Mouse (Mus musculus) heart, embryonic 12.5 days (tissue): ENCODE data around the gene Serpinb7. TPM values are rescaled to one million over a fixed set of nuclear protein-coding genes. Genes with fewer than 3 reads are reported as not detected.

Source experiments
- ATAC-seq: fragments of 200-750 bp; cut with Nextera tagmentation; 2 replicates; pipeline ENCODE4 v1.8.0; 2017; ENCODE audit warnings: moderate TSS enrichment, moderate library complexity; ENCODE audit not compliant: insufficient number of reproducible peaks, low FRiP score
- H3K27ac ChIP-seq: fragments of 300-500 bp; sonication (generic); 2 replicates; pipeline ENCODE4 v1.5.1; 2016; ENCODE audit warnings: mild to moderate bottlenecking, moderate library complexity; ENCODE audit not compliant: poor library complexity, severe bottlenecking
- H3K27me3 ChIP-seq: fragments of 300-500 bp; sonication (generic); replicated peaks from 2 replicates; pipeline ENCODE4 v1.6.1; 2016; ENCODE audit warnings: mild to moderate bottlenecking, moderate library complexity
- H3K36me3 ChIP-seq: fragments of 300-500 bp; sonication (generic); 2 replicates; pipeline ENCODE4 v1.6.1; 2016; ENCODE audit warnings: mild to moderate bottlenecking, moderate library complexity
- H3K4me1 ChIP-seq: fragments of 300-500 bp; sonication (generic); replicated peaks from 2 replicates; pipeline ENCODE4 v1.6.1; 2016; ENCODE audit warnings: mild to moderate bottlenecking
- H3K4me2 ChIP-seq: fragments of 300-500 bp; sonication (generic); 2 replicates; pipeline ENCODE4 v1.6.1; 2016; ENCODE audit warnings: mild to moderate bottlenecking, moderate library complexity
- H3K4me3 ChIP-seq: fragments of 300-500 bp; sonication (generic); 2 replicates; pipeline ENCODE4 v1.5.1; 2016; ENCODE audit warnings: mild to moderate bottlenecking
- H3K9ac ChIP-seq: fragments of 300-500 bp; sonication (generic); 2 replicates; pipeline ENCODE4 v1.6.1; 2016; ENCODE audit warnings: mild to moderate bottlenecking, moderate library complexity
- H3K9me3 ChIP-seq: fragments of 300-500 bp; sonication (generic); replicated peaks from 2 replicates; pipeline ENCODE4 v1.6.1; 2016; ENCODE audit warnings: mild to moderate bottlenecking, moderate library complexity
- WGBS: fragments of 180-500 bp; shearing (Covaris S2); methylation state at CpG from one replicate; pipeline ENCODE4 v1.1.7; 2016; 5-methylcytosine and 5-hydroxymethylcytosine counted together
- polyA plus RNA-seq: library from polyadenylated mRNA; unstranded; fragments of >200 nt; fragmentation: Nextera tagmentation; extraction: Ambion mirVana; gene quantifications from 2 replicates; pipeline ENCODE4 v1.2.1, GENCODE M21; 2016

The Serpinb7 gene
- polyA plus RNA-seq, result not detected in 2 replicates

- Histone ChIP-seq H3K9me3 (no peaks in the 10 kb centered on the region), H3K36me3 (no peaks in the 10 kb centered on the region), H3K9ac (no peak within 1 kb of the TSS), H3K4me2 (no peak within 1 kb of the TSS), H3K4me1 (no peaks in the 10 kb centered on the region), H3K27ac (no peak within 1 kb of the TSS), H3K27me3 (no peaks in the 10 kb centered on the region), H3K4me3 (no peak within 1 kb of the TSS)
- no peak for ATAC-seq
- 71% methylated on average over 3 of the region's 3 CpGs for WGBS
Observed at GRCm38 (mm10) chr1:107399355-107399754, at the start of gene Serpinb7. TSS of gene Serpinb7 (plus strand) at chr1:107399655.

DNA sequence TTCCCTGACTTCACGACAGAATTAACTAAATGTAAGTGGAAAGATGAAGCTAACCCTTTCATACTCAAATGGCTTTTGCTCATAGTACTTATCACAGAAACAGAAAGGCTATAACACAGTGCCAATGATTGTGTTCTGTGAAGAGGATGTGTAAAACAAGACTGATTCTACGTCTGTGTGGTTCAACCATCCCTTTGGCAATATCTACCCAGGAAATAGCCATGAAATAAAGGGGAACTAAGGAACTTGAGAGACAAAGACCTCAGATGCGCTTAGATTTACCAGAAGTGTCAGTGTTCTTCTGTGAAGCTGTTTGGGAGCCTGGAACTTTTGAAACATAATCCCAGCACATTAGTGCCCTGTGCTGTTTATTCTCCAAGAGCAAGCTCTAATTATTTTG lies 49.1 kb upstream of the Serpinb7 start:
- no peaks in the 10 kb centered on the region for H3K36me3 ChIP-seq
- no peaks in the 10 kb centered on the region for H3K27me3 ChIP-seq
- no peaks in the 10 kb centered on the region for H3K9me3 ChIP-seq
- H3K4me3 ChIP-seq, result no peak overlapping the region
- no peak for ATAC-seq
- 0 out of 2 replicates have a peak, but pooled peaks cover 3% of the 10 kb centered on the region for H3K4me1 ChIP-seq
- no peak overlapping the region for H3K27ac ChIP-seq
- no peak overlapping the region for H3K9ac ChIP-seq
- no peak overlapping the region for H3K4me2 ChIP-seq
- WGBS, result 44% methylated on average over 3 of the region's 3 CpGs

DNA sequence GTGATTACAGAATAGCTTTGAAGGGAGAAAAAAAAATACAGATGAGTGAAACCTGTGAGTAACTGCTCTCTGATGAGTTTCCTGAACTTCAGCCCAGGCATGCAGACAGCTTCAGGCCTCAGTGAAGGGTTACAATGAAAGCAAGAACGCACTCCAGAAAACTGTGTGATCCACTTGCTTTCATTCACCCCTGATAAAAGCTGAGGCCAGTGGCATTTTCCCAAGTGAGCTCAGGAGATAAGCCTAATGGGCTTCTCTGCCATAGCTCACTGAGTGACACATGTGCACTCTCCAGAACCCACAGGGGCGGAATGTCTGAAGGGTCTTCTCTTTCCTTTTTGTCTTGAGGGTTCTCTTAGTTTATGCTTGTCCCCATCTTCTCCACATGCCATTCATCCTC lies 48.3 kb upstream of the Serpinb7 start:
- Histone ChIP-seq H3K4me1 (0 out of 2 replicates have a peak, but pooled peaks cover 3% of the 10 kb centered on the region), H3K9me3 (no peaks in the 10 kb centered on the region), H3K27me3 (no peaks in the 10 kb centered on the region), H3K4me2 (no peak overlapping the region), H3K27ac (no peak overlapping the region), H3K9ac (no peak overlapping the region), H3K36me3 (no peaks in the 10 kb centered on the region), H3K4me3 (no peak overlapping the region)
- no peak for ATAC-seq
- 24% methylated on average over 2 of the region's 2 CpGs for WGBS

GRCm38 (mm10) chr1:107353046-107353445 lies 46.4 kb upstream of the Serpinb7 start:
- Histone ChIP-seq H3K4me3 (no peak overlapping the region), H3K36me3 (no peaks in the 10 kb centered on the region), H3K9me3 (no peaks in the 10 kb centered on the region), H3K4me1 (0 out of 2 replicates have a peak, but pooled peaks cover 3% of the 10 kb centered on the region), H3K27ac (no peak overlapping the region), H3K4me2 (no peak overlapping the region), H3K9ac (no peak overlapping the region), H3K27me3 (no peaks in the 10 kb centered on the region)
- no peak for ATAC-seq
- 39% methylated on average over 3 of the region's 3 CpGs for WGBS

DNA sequence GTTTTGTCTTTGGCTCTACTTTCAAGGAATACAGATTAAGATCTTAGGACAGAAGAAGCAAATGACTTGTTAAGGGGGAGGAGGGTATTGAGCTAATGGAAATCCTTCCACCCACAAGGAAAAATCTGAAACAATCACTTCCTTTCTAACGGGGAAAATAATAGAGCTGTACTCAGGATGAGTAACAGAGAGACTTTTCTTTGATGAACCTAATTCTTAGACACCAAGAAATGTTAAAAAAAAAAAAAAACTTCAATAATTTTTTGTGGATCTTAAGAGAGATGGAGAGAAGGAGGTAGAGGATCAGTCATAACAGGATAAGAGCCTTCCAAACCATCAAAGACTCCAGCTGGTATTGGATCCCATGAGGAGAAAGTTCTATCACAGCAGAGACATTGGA lies 38.6 kb upstream of the Serpinb7 start, which contains the start of gene Serpinb11:
Gene Serpinb11, plus strand, starts transcription at position 301 of the 400 bp plus-strand sequence.
- WGBS, result 38% methylated on average over 1 of the region's 1 CpGs
- H3K27ac ChIP-seq, result no peak within 1 kb of the TSS
- no peak within 1 kb of the TSS for H3K9ac ChIP-seq
- ATAC-seq, result no peak
- no peaks in the 10 kb centered on the region for H3K9me3 ChIP-seq
- H3K27me3 ChIP-seq, result no peaks in the 10 kb centered on the region
- H3K4me2 ChIP-seq, result no peak within 1 kb of the TSS
- no peaks in the 10 kb centered on the region for H3K4me1 ChIP-seq
- no peaks in the 10 kb centered on the region for H3K36me3 ChIP-seq
- H3K4me3 ChIP-seq, result no peak within 1 kb of the TSS

DNA sequence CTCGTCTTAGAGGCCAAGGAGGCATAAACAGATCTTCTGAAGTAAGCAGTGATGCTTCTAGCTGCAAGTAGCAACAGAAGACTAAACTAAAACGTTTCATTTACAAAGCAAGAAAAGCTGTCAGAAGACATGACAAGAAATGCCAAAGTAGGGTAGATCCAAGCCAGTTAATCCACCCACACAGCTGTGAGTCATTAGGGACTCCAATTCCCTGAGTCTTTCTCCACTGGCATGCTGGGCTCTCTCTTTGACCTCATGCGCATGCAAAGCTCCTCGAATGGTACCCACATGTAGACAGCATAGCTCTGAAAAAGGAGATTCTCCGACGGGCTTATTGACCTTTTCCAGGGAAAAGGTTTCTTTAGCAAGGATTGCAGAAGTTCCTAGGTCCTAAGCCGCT lies 33.5 kb upstream of the Serpinb7 start:
- H3K36me3 ChIP-seq, result no peaks in the 10 kb centered on the region
- H3K27me3 ChIP-seq, result no peaks in the 10 kb centered on the region
- no peak overlapping the region for H3K4me2 ChIP-seq
- no peak overlapping the region for H3K4me3 ChIP-seq
- no peak overlapping the region for H3K9ac ChIP-seq
- H3K4me1 ChIP-seq, result peaks cover 5% of the 10 kb centered on the region
- H3K27ac ChIP-seq, result no peak overlapping the region
- H3K9me3 ChIP-seq, result no peaks in the 10 kb centered on the region
- no peak for ATAC-seq
- WGBS, result 63% methylated on average over 7 of the region's 7 CpGs

GRCm38 (mm10) chr1:107368944-107369343 lies 30.5 kb upstream of the Serpinb7 start:
- Histone ChIP-seq H3K27me3 (no peaks in the 10 kb centered on the region), H3K9ac (no peak overlapping the region), H3K4me2 (no peak overlapping the region), H3K9me3 (no peaks in the 10 kb centered on the region), H3K4me3 (no peak overlapping the region), H3K27ac (no peak overlapping the region), H3K4me1 (peaks cover 5% of the 10 kb centered on the region), H3K36me3 (no peaks in the 10 kb centered on the region)
- WGBS, result 73% methylated on average over 2 of the region's 2 CpGs
- ATAC-seq, result no peak

DNA sequence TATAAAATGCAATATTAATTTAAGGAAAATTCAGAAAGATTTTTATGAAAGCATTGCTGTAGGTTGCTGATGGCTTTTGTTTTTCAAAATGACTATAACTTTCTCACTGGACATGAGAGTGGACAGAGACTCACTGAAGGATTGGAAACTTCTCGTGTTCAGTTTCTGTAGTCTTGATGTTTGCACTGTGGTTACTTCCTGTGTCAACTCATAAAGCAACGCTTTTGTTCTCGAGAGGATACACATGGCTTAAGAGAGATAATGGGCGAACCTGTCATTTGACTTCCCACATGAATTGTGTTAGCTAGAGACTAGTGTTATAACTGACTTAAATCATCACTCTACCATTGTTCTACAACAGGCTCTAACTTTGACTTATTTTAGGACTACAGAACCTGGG lies 22.5 kb upstream of the Serpinb7 start:
- Histone ChIP-seq H3K9ac (no peak overlapping the region), H3K36me3 (no peaks in the 10 kb centered on the region), H3K4me2 (no peak overlapping the region), H3K4me3 (no peak overlapping the region), H3K4me1 (no peaks in the 10 kb centered on the region), H3K27ac (no peak overlapping the region), H3K27me3 (no peaks in the 10 kb centered on the region), H3K9me3 (no peaks in the 10 kb centered on the region)
- no peak for ATAC-seq
- WGBS, result 54% methylated on average over 4 of the region's 4 CpGs

GRCm38 (mm10) chr1:107378368-107378767 lies 21.1 kb upstream of the Serpinb7 start:
- Histone ChIP-seq H3K4me2 (no peak overlapping the region), H3K27ac (no peak overlapping the region), H3K27me3 (no peaks in the 10 kb centered on the region), H3K4me1 (no peaks in the 10 kb centered on the region), H3K9me3 (no peaks in the 10 kb centered on the region), H3K36me3 (no peaks in the 10 kb centered on the region), H3K9ac (no peak overlapping the region), H3K4me3 (no peak overlapping the region)
- no peak for ATAC-seq

GRCm38 (mm10) chr1:107381491-107381890 lies 18.0 kb upstream of the Serpinb7 start:
- no peak overlapping the region for H3K27ac ChIP-seq
- H3K27me3 ChIP-seq, result no peaks in the 10 kb centered on the region
- no peaks in the 10 kb centered on the region for H3K4me1 ChIP-seq
- H3K4me2 ChIP-seq, result no peak overlapping the region
- no peaks in the 10 kb centered on the region for H3K36me3 ChIP-seq
- H3K9me3 ChIP-seq, result no peaks in the 10 kb centered on the region
- H3K4me3 ChIP-seq, result no peak overlapping the region
- H3K9ac ChIP-seq, result no peak overlapping the region
- ATAC-seq, result no peak

DNA sequence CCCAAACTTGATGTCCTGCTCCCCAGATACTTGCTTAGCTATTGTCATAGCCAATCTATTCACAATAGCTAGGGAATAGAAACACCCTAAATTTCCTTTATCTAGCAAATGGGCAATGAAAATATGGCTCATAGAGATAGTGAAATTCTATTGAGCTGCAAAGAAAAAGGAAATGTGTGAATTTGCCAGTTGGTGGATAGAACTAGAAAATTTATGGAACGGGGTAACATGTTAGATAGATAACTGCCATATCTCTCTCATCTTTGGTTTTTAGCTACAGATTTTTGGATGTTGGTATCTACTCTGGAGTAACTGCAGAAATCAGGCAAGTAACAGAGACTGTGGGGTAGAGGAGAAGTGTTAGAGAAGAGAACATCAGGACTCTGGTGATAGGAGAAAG lies 17.1 kb upstream of the Serpinb7 start:
- no peak overlapping the region for H3K9ac ChIP-seq
- H3K9me3 ChIP-seq, result no peaks in the 10 kb centered on the region
- H3K27me3 ChIP-seq, result no peaks in the 10 kb centered on the region
- ATAC-seq, result no peak
- H3K36me3 ChIP-seq, result no peaks in the 10 kb centered on the region
- no peak overlapping the region for H3K4me3 ChIP-seq
- no peak overlapping the region for H3K4me2 ChIP-seq
- 73% methylated on average over 1 of the region's 1 CpGs for WGBS
- H3K27ac ChIP-seq, result no peak overlapping the region
- H3K4me1 ChIP-seq, result no peaks in the 10 kb centered on the region

GRCm38 (mm10) chr1:107384532-107384931 lies 14.9 kb upstream of the Serpinb7 start:
- H3K4me2 ChIP-seq, result no peak overlapping the region
- H3K36me3 ChIP-seq, result no peaks in the 10 kb centered on the region
- H3K4me1 ChIP-seq, result no peaks in the 10 kb centered on the region
- H3K4me3 ChIP-seq, result no peak overlapping the region
- no peak for ATAC-seq
- no peaks in the 10 kb centered on the region for H3K9me3 ChIP-seq
- H3K27ac ChIP-seq, result no peak overlapping the region
- no peak overlapping the region for H3K9ac ChIP-seq
- 67% methylated on average over 9 of the region's 9 CpGs for WGBS
- H3K27me3 ChIP-seq, result no peaks in the 10 kb centered on the region
